Mouse (Mus musculus): ENCODE measurements at regions not wholly inside any gene's neighbourhood (a gene's known extent, or its start where the extent isn't known, plus 50 kb on each side); places are given as distances from the start of the nearest gene placed in this dataset.

DNA sequence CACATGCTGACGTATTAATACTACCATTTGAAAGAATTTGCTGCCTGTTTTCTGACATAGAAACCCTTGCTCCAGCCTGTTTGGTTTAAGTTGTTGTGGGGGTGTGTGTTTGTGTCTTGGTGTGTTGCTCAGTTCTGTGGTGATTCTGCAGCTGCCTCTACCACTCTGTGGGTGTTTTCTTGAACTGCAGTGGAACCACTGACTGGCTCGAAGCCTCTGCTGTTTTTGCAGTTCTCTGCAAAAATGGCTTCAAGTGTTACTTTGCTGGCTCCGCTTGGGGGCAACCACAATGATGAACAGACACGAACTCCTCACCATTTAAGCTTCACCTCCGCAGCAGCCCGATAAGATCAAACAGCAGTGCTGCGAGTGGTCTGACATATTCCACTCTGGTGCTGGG is 274.6 kb downstream of the Ets1 start:
- DNase-seq = no peak

GRCm38 (mm10) chr9:32915633-32916032 is 279.6 kb downstream of the Ets1 start:
- no peak for DNase-seq

DNA sequence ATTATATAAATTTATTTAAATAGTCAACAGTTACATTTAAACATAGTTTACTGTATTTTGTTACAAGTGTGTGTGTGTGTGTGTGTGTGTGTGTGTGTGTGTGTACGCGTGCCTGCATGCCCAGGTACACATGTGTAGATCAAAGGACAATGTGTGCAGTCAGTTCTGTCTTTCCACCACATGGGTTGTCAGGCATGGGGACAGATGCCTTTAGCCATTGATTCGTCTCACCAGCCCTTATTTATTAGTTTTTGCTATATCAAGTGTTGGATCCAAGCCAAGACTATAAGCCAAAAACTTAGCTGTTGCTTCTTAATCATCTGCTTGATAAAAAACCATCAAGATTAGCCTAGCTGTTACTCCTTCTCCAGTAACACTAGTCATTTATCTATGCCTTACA is 280.7 kb downstream of the Ets1 start:
- no peak for DNase-seq

DNA sequence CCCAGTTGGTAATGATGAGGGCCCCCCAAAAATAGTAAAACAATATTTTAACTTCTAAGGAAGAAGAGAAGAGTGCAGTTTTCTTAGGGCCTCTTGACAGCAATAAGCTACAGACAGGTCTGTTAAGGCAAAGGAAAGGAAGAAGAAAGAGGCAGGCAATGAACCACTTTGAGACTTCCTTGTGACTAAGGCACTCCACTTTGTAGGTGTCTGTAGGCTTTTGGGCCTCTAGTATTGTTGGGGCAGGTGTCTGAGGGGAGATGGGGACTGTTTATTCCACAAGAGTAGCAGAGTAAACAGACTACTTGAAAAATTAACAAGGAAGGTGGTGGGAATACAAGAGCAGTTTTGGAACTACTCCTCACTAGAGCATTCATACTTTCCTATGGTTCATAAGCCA is 287.9 kb downstream of the Ets1 start:
- DNase-seq = no peak

DNA sequence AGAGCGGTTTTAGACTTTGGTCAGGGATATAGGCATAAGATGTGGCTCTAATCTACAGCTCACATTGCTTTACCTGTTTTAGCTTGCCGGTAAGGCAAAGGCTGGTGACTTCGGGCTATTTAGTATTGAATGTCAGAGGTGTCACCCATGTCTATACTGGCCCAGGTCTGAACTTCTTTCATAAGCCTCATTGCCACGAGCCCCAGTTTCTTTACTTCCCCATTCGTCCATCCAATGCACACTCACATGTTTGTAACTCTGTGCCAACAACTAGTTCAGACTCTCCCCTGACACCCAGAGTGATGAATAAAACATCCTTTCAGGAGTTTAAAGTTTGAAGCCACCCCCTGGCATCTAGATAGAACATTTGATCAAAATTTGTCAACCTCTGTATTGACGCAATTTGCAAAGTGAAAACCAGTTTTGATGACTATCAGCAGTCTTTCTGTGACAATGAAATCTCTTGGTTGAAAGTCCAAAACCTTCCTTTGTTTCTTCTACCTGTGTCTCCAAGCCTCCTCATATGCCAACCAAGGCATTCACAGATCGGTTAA is 288.4 kb downstream of the Ets1 start:
- no peak for DNase-seq

- no peak for DNase-seq
Observed at GRCm38 (mm10) chr9:32925036-32925435, 289.0 kb downstream of the Ets1 start.

- no peak for DNase-seq
Observed at GRCm38 (mm10) chr9:32925720-32926595, 289.9 kb downstream of the Ets1 start.

GRCm38 (mm10) chr9:32927656-32928055 is 291.6 kb downstream of the Ets1 start:
- no peak for DNase-seq

GRCm38 (mm10) chr9:32928289-32929000 is 292.4 kb downstream of the Ets1 start:
- peak in 1 of 2 experiments; percentile 26 for DNase-seq

DNA sequence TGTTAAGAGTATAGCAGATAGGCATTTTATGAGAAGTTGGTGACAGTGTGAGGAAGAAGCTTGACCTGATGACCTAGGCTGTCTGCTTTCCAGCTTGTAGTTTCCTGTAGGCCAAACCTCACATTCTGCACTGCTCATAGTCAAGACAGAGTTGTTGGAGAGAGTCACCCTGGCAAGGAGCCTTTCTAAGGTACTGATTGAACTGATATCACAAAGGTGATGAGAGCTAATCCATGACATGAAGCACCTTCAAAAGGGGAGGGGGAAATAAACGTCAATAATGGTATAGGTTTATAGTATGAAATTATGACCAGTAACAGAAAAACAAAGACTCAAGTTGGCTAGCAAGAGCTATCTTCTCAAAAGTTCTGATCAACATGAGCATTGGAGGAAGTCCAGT is 293.3 kb downstream of the Ets1 start:
- DNase-seq = no peak

- DNase-seq = no peak
Observed at GRCm38 (mm10) chr9:32929826-32930225, 293.8 kb downstream of the Ets1 start.

DNA sequence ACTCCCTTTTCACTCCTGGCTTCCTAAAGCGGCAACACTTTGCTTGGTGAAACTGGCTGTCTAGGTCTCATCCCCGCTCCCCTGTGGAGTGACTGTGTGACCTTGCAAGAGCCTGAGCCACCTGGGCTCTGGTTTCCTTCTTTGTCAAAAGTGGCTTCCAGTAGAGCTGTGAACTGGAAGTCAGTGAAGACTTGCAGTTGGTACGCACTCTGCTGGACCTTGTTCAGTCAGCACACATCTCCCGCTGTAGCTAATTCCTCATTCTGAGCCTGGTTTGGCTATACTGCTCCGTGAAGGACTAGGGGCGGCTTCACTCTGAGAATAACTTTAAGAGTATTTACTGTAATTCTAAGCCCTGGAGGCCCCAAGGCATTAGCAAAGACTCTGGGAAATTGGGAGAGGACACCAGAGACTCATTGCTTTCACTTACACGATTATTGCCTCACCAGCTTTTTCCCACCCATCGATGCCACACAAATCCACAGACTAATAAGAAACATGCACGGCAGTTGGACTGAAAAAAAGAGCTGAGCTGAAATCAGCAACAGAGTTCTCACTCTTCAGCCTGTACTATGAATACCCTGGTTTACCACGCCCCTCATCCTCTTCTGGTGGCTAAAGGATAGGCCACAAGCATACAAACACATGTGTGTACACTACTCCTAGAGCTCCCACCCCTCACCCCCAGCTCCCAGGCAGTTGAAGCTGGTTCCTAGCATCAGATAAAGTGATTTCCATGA is 295.4 kb downstream of the Ets1 start:
- DNase-seq = no peak

DNA sequence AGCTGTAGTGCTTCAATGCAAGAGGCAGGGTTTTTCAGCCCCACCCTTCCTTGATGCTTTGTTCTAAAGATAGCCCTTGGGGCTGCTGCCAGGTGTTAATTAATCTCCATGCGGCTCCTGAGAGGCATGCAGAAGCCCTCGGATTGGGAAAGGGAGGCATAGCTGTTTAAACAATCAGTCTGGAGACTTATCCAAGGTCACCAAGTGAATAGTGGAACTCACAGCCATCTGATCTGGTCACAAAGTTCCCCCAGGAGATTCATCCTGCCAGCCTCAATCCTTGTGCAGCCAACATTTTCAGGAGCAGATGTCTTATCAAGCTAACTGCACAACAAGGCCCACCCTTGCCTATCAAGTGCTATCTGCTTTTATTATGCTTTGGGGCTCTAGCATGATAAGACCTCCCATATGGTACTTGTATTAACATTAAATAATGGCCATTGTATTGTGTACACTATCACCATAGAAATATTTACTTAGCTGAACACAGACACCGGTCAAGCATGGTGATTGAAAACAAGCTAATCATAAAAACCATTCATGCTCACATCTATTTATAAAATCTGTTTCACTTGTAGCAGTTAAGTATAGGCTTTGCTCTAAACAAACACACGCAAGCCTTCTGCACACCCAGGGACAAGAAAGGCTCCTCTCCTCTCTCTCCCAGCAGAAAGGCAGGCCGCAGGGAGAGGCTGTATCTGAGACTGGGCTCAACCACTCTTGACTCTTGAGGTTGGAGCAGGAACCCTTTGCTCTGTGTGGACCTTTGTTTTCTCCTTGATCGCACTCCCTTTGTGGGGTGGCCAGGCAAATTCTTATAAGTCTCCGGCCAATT is 297.4 kb downstream of the Ets1 start:
- peak; percentile 53 to 65 for DNase-seq

DNA sequence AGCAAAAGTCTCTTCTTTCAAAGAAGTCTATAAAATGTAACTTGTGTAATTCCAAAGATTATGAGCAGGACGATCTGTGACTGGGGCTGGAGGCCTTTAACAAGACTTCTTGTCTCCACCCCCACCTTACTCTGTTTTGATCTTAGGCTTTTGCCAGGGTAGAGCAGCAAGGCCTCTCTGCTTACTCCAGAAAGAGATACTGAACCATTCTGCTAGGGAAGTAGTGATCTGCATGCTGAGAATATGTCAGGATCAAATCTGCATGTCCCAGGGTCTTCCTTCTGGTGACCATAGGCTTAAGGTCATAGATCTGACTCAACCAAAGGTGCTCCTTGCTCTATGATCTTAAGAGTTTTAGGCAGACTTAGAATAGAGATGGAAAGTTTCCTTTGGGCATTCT is 298.4 kb downstream of the Ets1 start:
- no peak for DNase-seq

DNA sequence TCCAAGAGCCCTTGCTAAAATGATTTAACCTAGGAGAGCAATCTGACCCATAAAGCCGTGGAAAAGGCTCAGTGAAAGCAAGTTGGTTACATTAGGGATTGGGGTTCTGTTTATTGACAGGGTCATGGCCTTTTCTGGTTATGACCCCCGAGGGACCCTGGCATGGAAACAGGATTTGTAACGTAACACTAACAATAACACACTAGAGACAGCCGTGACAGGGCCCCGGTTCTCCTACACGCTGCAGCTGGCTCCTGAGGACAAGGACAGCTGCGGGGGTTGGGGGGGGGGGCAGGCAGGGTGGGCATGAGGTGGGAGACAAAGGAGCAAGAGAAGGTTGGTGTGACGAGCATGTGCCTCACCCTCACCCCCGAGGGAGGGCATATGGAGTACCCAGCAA is 300.4 kb downstream of the Ets1 start:
- DNase-seq = no peak

- no peak for DNase-seq
Observed at GRCm38 (mm10) chr9:32937391-32937790, 301.4 kb downstream of the Ets1 start.

- DNase-seq = no peak
Observed at GRCm38 (mm10) chr9:32938857-32939256, 302.8 kb downstream of the Ets1 start.

- DNase-seq = no peak
Observed at GRCm38 (mm10) chr9:32939626-32940025, 303.6 kb downstream of the Ets1 start.

DNA sequence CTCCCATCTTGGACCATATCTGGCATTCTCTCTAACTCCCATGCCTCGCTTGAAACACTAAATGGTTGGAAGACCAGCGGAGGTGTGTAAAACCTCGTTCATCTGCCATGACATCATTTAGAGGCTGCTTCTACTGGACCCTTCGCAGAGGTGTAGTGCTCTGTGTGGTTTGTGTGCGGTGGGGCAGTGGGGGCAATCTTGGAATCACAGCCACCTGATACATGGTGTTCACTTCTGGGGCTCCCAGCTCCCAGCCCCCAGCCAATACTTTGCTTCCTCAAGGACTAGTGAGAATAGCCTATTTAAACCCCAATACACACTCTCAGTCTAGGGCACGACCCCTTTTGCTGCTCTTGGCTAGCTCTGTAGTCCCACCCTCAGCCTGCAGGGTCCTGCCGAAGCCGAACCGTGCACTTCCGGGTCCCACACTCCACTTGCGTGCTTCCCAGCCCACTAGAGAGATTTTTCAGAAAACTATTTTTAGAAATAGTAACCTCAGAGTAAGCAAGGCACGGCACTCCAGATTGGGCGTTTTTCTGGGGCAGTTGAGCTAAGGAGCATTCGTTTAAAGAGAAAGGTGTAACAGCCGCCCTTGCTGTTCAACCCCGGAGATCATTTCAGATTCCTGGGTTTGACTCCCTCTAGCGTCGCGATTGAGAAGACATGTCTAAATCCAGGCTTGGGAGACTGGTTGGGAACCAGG is 304.2 kb downstream of the Ets1 start:
- DNase-seq = peak; percentile 82 to 89

- peak in 1 of 2 experiments; percentile 56 for DNase-seq
Observed at GRCm38 (mm10) chr9:32940919-32941767, 305.1 kb downstream of the Ets1 start.

- no peak for DNase-seq
Observed at GRCm38 (mm10) chr9:32941768-32942030, 305.7 kb downstream of the Ets1 start.
